Mouse (Mus musculus) heart, embryonic 15.5 days (tissue): Measurements from ENCODE around the gene Ccdc153. TPM values are rescaled to one million over a fixed set of nuclear protein-coding genes. Genes with fewer than 3 reads are reported as not detected.

Source experiments
- ATAC-seq: fragments of 200-750 bp; cut with Nextera tagmentation; replicated peaks from 2 replicates; pipeline ENCODE4 v1.8.0; 2017; ENCODE audit warnings: low read depth, moderate TSS enrichment; ENCODE audit not compliant: insufficient number of reproducible peaks, insufficient read depth, low FRiP score
- H3K27ac ChIP-seq: fragments of 300-500 bp; sonication (generic); 2 replicates; pipeline ENCODE4 v1.5.1; 2015; ENCODE audit warnings: mild to moderate bottlenecking, inconsistent platforms
- H3K27me3 ChIP-seq: fragments of 300-500 bp; sonication (generic); 2 replicates; pipeline ENCODE4 v1.6.1; 2015; ENCODE audit warnings: inconsistent platforms
- H3K36me3 ChIP-seq: fragments of 300-500 bp; sonication (generic); 2 replicates; pipeline ENCODE4 v1.6.1; 2015; ENCODE audit warnings: mild to moderate bottlenecking, inconsistent platforms
- H3K4me1 ChIP-seq: fragments of 300-500 bp; sonication (generic); replicated peaks from 2 replicates; pipeline ENCODE4 v1.6.1; 2015; ENCODE audit warnings: inconsistent platforms
- H3K4me2 ChIP-seq: fragments of 300-500 bp; sonication (generic); 2 replicates; pipeline ENCODE4 v1.6.1; 2015; ENCODE audit warnings: inconsistent platforms, mild to moderate bottlenecking, moderate library complexity
- H3K4me3 ChIP-seq: fragments of 300-500 bp; sonication (generic); 2 replicates; pipeline ENCODE4 v1.5.1; 2015; ENCODE audit warnings: mild to moderate bottlenecking, inconsistent platforms
- H3K9ac ChIP-seq: fragments of 300-500 bp; sonication (generic); 2 replicates; pipeline ENCODE4 v1.6.1; 2015; ENCODE audit warnings: mild to moderate bottlenecking, inconsistent platforms
- H3K9me3 ChIP-seq: fragments of 300-500 bp; sonication (generic); replicated peaks from 2 replicates; pipeline ENCODE4 v1.6.1; 2016; ENCODE audit warnings: inconsistent platforms
- WGBS: fragments of 180-500 bp; shearing (Covaris S2); methylation state at CpG from one replicate; pipeline ENCODE4 v1.1.7; 2015; ENCODE audit warnings: mixed read lengths; 5-methylcytosine and 5-hydroxymethylcytosine counted together
- polyA plus RNA-seq: library from polyadenylated mRNA; unstranded; fragments of >200 nt; fragmentation: Nextera tagmentation; extraction: Ambion mirVana; gene quantifications from 2 replicates; pipeline ENCODE4 v1.2.1, GENCODE M21; 2015

The Ccdc153 gene
- polyA plus RNA-seq, 1 experiment from 2014 or later = 0.28 TPM

DNA sequence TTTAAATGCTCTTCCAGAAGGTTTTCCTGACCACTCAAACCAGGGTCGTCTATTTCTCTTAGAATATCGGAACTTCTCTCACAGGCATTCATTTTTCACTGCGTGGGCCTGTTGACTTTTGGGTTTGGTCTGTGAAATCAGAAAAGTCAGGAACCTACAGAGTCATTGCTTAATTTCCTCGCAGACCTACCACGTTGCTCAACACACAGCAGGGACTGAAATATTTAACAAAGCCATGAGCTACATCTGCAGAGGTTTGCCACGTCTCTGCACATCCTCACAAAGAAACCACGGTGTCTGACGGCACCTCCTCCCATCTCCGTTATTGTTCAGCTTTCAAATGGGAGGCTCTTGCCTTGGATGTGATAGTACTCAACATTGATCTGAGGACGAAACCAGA, 18.5 kb downstream of the Ccdc153 start:
- Histone ChIP-seq H3K4me1 (no peaks in the 10 kb centered on the region), H3K9me3 (no peaks in the 10 kb centered on the region), H3K9ac (no peak overlapping the region), H3K27me3 (no peaks in the 10 kb centered on the region), H3K36me3 (peaks cover 6% of the 10 kb centered on the region; the same call in 1 of the 2 replicates), H3K27ac (no peak overlapping the region), H3K4me2 (no peak overlapping the region), H3K4me3 (no peak overlapping the region)
- ATAC-seq = no peak
- 77% methylated on average over 10 of the region's 10 CpGs for WGBS

DNA sequence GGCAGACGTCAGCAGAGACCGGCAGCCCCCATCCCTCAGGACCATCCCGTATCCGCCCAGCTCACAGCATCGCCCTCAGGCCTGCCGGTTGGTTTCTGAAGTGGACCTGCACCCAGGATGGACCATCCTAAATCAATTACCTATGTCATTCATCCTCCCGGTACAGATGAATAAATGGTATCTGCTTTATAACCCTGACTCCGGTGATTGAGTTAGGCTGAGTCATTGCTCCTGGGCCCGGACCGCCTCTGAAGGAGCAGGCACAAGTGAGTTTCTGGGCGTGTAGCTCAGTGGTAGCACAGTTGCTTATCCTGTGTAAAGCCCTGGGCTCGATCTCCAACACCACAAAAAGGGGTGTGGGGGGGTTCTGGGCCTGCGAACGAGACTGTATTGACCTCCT, 20.9 kb downstream of the Ccdc153 start:
- Histone ChIP-seq H3K9ac (no peak overlapping the region), H3K4me1 (no peaks in the 10 kb centered on the region; the same call in 1 of the 2 replicates), H3K9me3 (no peaks in the 10 kb centered on the region), H3K4me3 (no peak overlapping the region), H3K27ac (no peak overlapping the region), H3K27me3 (no peaks in the 10 kb centered on the region), H3K4me2 (no peak overlapping the region), H3K36me3 (peaks cover 6% of the 10 kb centered on the region; the same call in 1 of the 2 replicates)
- WGBS = 87% methylated on average over 14 of the region's 14 CpGs
- ATAC-seq = no peak; the same call in 1 of the 2 replicates

DNA sequence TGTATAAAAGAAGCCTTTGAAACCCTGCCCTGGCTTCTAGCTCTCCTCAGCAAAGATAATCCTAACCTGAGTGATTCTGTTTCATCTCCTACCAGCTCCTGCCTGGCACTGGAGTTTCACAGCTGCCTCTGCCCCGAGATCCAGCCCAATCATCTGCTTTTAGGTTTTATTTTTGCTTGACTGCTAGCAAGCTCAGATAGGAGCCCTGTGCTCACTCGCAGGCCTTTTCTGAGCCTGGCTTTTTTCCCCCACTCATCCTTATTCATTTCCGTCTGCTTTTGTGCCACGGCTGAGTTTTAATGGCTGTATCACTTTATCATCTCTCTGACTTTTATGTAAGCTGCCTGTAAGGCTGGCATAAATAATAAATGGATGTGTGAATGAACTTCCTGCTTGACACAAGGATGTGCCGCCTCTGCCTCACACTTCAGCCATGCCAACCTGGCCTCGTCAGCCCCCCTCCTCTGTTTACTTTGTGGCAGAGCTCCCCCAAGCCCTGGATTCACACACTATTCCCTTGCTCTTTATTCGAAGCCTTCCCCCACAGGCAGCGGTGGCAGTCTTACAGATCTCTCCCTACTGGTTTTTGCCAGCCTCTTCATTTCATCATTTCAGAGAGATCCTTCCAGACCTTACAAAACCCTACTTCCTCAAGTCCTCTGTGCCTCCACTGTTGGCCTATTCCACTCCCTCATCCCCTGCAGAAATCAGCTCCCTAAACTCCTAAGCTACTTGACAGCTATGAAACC, 26.2 kb downstream of the Ccdc153 start:
- Histone ChIP-seq H3K9ac (no peak overlapping the region), H3K4me1 (peaks cover 14% of the 10 kb centered on the region), H3K36me3 (0 out of 2 replicates have a peak, but pooled peaks cover 6% of the 10 kb centered on the region), H3K4me3 (no peak overlapping the region; the same call in 1 of the 2 replicates), H3K9me3 (no peaks in the 10 kb centered on the region), H3K27me3 (no peaks in the 10 kb centered on the region), H3K27ac (peak overlapping the region; percentile 84), H3K4me2 (peak overlapping the region; percentile 92; the same call in 1 of the 2 replicates)
- ATAC-seq = no peak
- 57% methylated on average over 8 of the region's 8 CpGs for WGBS

DNA sequence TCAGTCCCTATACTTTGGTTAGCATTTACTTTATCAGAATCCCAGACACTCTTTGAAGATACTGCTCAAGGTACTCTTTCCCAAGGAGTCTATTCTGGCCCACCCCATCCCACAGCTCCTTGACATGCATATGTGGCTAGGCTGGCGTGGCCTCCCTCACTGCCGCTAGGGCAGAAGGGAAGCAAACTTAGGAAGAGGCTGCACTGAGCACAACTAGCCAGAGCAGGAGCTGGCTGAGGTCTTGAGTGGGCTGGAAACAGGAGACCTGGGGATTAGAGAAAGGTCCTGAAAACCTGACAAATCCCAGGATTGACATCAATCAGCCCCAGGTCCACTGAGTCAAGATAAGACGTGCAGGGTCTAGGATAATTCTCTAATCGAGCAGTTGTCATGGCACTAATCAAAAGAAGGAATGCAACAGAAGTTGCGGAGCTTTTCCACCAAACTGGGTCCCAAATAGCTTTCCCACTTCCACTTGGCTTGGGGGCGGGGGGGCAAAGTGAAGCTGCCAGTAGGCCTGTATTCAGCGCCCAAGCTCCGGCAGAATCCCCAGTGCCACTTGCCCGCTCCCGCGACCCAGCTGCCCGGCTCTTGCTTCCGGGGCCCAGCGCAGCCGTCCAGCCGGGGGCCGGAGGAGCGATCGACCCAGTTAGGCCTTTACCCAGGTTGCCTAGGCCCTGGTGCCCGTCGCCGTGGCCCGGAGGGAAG, 27.0 kb downstream of the Ccdc153 start:
- Histone ChIP-seq H3K4me1 (peaks cover 14% of the 10 kb centered on the region), H3K4me3 (peak overlapping the region; percentile 60), H3K27ac (peak overlapping the region; percentile 84), H3K9ac (peak overlapping the region; percentile 90), H3K4me2 (peak overlapping the region; percentile 92), H3K36me3 (0 out of 2 replicates have a peak, but pooled peaks cover 6% of the 10 kb centered on the region), H3K9me3 (no peaks in the 10 kb centered on the region), H3K27me3 (no peaks in the 10 kb centered on the region)
- WGBS = 6% methylated on average over 23 of the region's 23 CpGs
- ATAC-seq = no peak; the same call in none of the 2 replicates

DNA sequence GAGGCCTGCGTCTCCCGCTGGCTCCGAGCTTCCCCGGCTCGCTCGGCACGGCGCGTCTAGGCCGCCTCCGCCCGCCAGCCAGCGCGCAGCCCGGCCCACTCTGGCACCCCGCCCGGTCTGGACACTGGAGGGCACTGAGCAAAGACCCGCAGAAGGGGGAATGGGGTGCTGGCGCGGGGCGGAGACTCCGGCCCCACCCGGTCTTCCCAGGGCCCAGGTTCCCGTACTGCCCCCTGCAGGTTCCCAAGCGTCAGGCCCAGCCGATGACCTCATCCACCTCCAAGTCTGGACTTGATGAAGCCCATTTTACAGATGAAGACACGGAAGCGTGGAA, 27.5 kb downstream of the Ccdc153 start:
- H3K9ac ChIP-seq = peak overlapping the region; percentile 90
- peak; percentile 89 for ATAC-seq
- no peaks in the 10 kb centered on the region for H3K27me3 ChIP-seq
- WGBS = 4% methylated on average over 28 of the region's 28 CpGs
- H3K4me3 ChIP-seq = peak overlapping the region; percentile 60
- H3K4me1 ChIP-seq = peaks cover 14% of the 10 kb centered on the region
- 0 out of 2 replicates have a peak, but pooled peaks cover 6% of the 10 kb centered on the region for H3K36me3 ChIP-seq
- peak overlapping the region; percentile 92 for H3K4me2 ChIP-seq
- peak overlapping the region; percentile 84 for H3K27ac ChIP-seq
- H3K9me3 ChIP-seq = no peaks in the 10 kb centered on the region

DNA sequence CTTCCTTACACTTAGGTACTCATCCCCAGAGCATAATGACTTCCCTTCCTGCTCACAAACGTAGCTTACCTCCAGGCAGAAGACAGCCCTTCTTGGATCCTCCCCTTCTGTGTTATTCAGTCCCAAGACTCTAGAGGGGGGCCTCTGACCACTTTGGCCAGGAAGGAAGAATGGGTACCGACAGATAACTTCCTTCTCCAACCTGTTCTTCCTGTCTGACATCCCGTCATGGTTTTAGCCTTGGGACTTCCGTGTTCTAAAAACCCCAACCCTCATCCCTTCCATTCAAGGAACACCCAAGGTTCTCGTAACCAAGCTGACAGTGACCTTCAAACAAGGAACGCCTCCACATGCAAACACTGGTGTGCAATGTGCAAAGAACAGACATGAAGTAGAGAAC, 28.0 kb downstream of the Ccdc153 start, which contains the start of gene Nlrx1:
Nlrx1 (minus strand) TSS at position 168 of the 400 bp plus-strand sequence.
- H3K4me2 ChIP-seq = peak within 1 kb of the TSS; percentile 92
- H3K4me1 ChIP-seq = peaks cover 14% of the 10 kb centered on the region
- peak within 1 kb of the TSS; percentile 60 for H3K4me3 ChIP-seq
- 68% methylated on average over 6 of the region's 6 CpGs for WGBS
- peak within 1 kb of the TSS; percentile 90 for H3K9ac ChIP-seq
- H3K36me3 ChIP-seq = 0 out of 2 replicates have a peak, but pooled peaks cover 3% of the 10 kb centered on the region
- no peaks in the 10 kb centered on the region for H3K9me3 ChIP-seq
- no peak for ATAC-seq
- peak within 1 kb of the TSS; percentile 84 for H3K27ac ChIP-seq
- H3K27me3 ChIP-seq = no peaks in the 10 kb centered on the region

DNA sequence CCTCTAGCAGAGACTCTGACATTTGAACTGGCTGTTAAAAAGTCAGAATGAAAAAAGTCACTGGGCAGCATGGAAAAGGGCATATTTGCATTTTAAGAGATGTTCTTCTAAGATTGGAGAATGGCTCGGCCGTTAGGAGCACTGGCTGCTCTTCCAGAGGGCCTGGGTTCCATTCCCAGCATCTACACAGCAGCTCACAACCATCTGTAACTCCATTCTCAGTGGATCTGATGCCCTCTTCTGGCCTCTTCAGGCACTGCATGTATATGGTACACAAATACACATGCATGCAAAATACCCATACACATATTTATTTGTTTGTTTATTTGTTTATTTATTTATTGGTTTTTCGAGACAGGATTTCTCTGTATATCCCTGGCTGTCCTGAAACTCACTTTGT, 28.6 kb downstream of the Ccdc153 start:
- H3K9ac ChIP-seq = no peak overlapping the region
- H3K27me3 ChIP-seq = no peaks in the 10 kb centered on the region
- 75% methylated on average over 3 of the region's 3 CpGs for WGBS
- H3K36me3 ChIP-seq = no peaks in the 10 kb centered on the region
- H3K4me1 ChIP-seq = peaks cover 14% of the 10 kb centered on the region
- ATAC-seq = no peak
- no peak overlapping the region for H3K27ac ChIP-seq
- H3K4me3 ChIP-seq = no peak overlapping the region
- no peaks in the 10 kb centered on the region for H3K9me3 ChIP-seq
- H3K4me2 ChIP-seq = no peak overlapping the region

DNA sequence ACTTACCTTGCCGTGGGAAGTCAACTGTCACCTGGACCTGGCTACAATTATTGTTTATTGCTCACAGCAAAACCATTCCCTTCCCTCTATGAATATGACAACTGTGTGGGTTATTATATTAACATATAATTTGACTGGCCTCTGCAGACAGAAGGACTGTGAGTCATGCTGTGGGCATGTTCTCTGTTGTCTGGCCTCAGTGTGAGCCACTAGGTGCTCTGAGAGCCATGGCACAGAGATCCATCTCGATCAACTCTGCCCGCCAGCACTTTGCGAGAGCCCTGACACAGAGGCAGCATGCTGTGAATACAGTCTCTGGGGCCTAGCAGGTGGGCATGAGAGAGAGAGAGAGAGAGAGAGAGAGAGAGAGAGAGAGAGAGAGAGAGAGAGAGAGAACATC, 29.5 kb downstream of the Ccdc153 start:
- Histone ChIP-seq H3K4me2 (no peak overlapping the region), H3K27me3 (no peaks in the 10 kb centered on the region), H3K9ac (no peak overlapping the region), H3K4me1 (peaks cover 14% of the 10 kb centered on the region), H3K9me3 (no peaks in the 10 kb centered on the region), H3K36me3 (no peaks in the 10 kb centered on the region), H3K4me3 (no peak overlapping the region), H3K27ac (no peak overlapping the region)
- no peak for ATAC-seq
- WGBS = 87% methylated on average over 4 of the region's 4 CpGs

DNA sequence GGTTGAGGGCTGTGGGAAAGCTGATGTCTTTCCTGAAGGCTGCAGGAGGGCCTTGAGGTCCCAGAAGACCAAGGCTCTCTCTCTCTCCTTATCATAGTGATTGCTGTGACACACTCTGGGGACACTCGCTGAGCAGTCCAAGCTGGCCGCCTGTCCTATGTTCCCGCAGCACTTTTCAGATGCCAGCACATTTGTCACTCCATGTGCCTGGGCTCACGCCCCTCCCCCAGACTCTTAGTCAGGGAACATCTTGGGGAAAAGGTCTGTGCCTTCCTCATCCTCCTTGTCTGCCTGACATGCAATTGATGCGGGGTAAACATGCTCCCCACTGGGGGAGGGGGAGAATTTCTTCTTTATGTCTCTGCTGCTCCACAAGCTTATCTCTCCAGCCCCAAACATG, 42.7 kb downstream of the Ccdc153 start:
- H3K9me3 ChIP-seq = no peaks in the 10 kb centered on the region
- peaks cover 12% of the 10 kb centered on the region for H3K27me3 ChIP-seq
- peaks cover 16% of the 10 kb centered on the region for H3K4me1 ChIP-seq
- H3K9ac ChIP-seq = no peak overlapping the region
- H3K36me3 ChIP-seq = no peaks in the 10 kb centered on the region
- ATAC-seq = no peak
- no peak overlapping the region for H3K4me2 ChIP-seq
- no peak overlapping the region for H3K27ac ChIP-seq
- H3K4me3 ChIP-seq = no peak overlapping the region
- WGBS = 49% methylated on average over 5 of the region's 5 CpGs

DNA sequence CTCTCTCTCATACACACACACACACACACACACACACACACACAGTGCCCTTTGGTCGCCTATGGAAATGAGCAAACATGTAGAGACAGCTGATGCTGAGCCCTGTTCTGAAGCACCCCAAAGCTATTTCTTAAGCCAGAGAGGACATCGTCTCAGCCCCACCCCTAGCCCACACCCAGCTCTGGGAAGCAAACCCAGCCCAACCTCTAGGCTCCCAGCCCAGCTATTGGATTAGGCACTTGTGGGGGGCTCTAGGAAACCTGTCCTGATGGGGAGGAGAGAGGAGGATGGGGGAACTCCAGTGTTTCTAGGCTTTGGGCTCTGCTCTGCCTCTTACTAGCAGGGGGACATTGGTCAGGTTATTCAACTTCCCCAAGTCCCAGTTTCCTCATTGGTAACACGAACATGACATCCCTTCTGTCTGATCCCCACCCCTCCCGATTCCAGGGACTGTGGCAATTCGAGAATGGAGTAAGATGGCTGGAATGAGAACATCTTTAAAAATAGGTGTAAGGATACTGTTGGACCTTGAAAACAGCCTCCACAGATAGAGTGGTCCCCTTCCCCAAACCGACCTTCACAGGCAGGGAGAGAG, 45.9 kb downstream of the Ccdc153 start:
- Histone ChIP-seq H3K9ac (no peak overlapping the region), H3K27ac (no peak overlapping the region), H3K4me2 (no peak overlapping the region), H3K9me3 (no peaks in the 10 kb centered on the region), H3K36me3 (0 out of 2 replicates have a peak, but pooled peaks cover 6% of the 10 kb centered on the region), H3K4me3 (peak overlapping the region; percentile 2; the same call in 1 of the 2 replicates), H3K27me3 (peaks cover 24% of the 10 kb centered on the region), H3K4me1 (peaks cover 26% of the 10 kb centered on the region)
- WGBS = 22% methylated on average over 6 of the region's 6 CpGs
- ATAC-seq = no peak

DNA sequence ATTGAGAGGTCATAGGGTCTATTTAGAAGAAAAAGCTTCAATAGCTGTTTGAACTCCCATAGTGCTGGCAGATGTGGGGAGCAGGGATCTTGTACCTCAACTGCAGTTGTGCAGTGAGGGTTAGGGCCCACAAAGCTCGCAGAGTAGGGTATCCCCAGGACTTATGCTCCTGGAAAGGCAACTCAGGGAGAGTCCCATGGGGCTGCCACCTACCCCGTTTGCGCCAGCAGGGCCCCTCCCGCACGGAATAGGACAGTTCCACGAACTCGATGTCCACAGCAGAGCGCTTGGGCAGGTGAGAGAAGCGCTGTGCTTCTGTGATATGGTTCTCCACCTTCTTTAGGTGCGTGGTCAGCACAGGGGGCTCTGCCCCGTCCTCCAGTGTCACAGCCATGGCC, 46.5 kb downstream of the Ccdc153 start:
- Histone ChIP-seq H3K4me2 (peak overlapping the region; percentile 96), H3K27me3 (peaks cover 24% of the 10 kb centered on the region), H3K4me1 (peaks cover 26% of the 10 kb centered on the region), H3K4me3 (peak overlapping the region; percentile 68), H3K27ac (no peak overlapping the region), H3K36me3 (peaks cover 11% of the 10 kb centered on the region; the same call in 1 of the 2 replicates), H3K9me3 (no peaks in the 10 kb centered on the region), H3K9ac (peak overlapping the region; percentile 68)
- ATAC-seq = no peak
- 11% methylated on average over 10 of the region's 11 CpGs for WGBS
